Mouse (Mus musculus): Measurements from ENCODE around the gene Adgrf4. TPM values are rescaled to one million over a fixed set of nuclear protein-coding genes. Genes with fewer than 3 reads are reported as not detected.

Gene Adgrf4
- total and polyA plus RNA-seq, 3 experiments: 0.07 to 0.25 (median 0.08) TPM

DNA sequence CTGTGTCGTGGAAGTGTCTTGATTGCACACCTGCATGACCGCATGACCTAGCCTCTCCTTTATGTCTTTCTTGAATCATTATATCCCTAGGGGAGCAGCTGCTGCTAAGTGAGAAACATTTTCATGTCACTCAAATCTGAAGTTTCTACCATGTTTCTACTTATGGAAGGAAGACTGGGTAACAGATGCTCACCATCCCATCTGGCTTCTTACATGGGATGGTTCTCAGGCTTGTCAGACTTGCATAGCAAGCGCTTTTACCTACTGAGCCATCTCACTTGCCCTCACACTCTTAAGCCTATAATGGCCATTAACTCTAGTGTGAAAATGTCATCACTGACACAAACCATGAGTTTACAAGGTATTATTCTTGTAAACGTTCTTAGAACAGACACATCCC lies 13.5 kb upstream of the Adgrf4 start:
- no peaks in the 10 kb centered on the region for H3K27me3 ChIP-seq (ENCODE audit: control insufficient read depth, insufficient read depth, low read length)
- TF ChIP-seq EP300 (IDR thresholded peaks at IDR 0.05; ENCODE audit: insufficient read depth, low read depth, low read length): no peak
- no peak for TF ChIP-seq CTCF (IDR thresholded peaks at IDR 0.05)
- TF ChIP-seq POLR2A (IDR thresholded peaks at IDR 0.05; ENCODE audit: insufficient read depth, low read depth, low read length): no peak
- no peak overlapping the region for H3K9ac ChIP-seq (ENCODE audit: low read depth, low read length)
- no peak overlapping the region for H3K4me3 ChIP-seq
- no peaks in the 10 kb centered on the region for H3K79me2 ChIP-seq (replicated peaks; ENCODE audit: control insufficient read depth, insufficient read depth, low read length)
- H3K36me3 ChIP-seq (ENCODE audit: control insufficient read depth, insufficient read depth, low read length): no peaks in the 10 kb centered on the region
- no peaks in the 10 kb centered on the region for H3K4me1 ChIP-seq (ENCODE audit: control insufficient read depth, insufficient read depth, low read length)
- intact Hi-C loops (cut with DNase I): no loop called here
- no peak for DNase-seq
- H3K27ac ChIP-seq: no peak overlapping the region
- 80% methylated on average over 4 of the region's 4 CpGs for WGBS

DNA sequence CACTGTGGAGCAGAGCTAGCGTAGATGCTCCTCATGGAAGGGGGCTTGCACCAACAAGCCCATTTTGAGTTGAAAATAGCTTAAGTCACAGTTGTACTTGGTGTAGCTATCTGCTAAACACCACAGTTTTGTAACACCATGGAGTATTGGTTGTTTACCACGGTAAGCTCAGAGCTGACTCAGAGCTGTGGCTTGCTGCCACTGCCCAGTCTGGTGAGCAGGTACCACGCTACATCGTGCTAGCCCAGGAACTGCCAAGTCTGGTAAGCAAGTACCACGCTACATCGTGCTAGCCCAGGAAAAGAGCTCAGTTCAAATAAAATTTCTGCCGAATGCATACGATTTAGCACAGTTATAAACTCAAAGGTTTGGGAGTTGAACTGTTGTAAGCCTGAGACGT lies 10.1 kb upstream of the Adgrf4 start:
- Histone ChIP-seq H3K4me1 (ENCODE audit: control insufficient read depth, insufficient read depth, low read length) (no peaks in the 10 kb centered on the region), H3K79me2 (replicated peaks; ENCODE audit: control insufficient read depth, insufficient read depth, low read length) (no peaks in the 10 kb centered on the region), H3K4me3 (no peak overlapping the region), H3K27me3 (ENCODE audit: control insufficient read depth, insufficient read depth, low read length) (no peaks in the 10 kb centered on the region), H3K9ac (ENCODE audit: low read depth, low read length) (no peak overlapping the region), H3K27ac (no peak overlapping the region), H3K36me3 (ENCODE audit: control insufficient read depth, insufficient read depth, low read length) (no peaks in the 10 kb centered on the region)
- DNase-seq: no peak
- intact Hi-C loops (cut with DNase I): no loop called here
- TF ChIP-seq EP300 (IDR thresholded peaks at IDR 0.05; ENCODE audit: insufficient read depth, low read depth, low read length) (no peak), POLR2A (IDR thresholded peaks at IDR 0.05; ENCODE audit: insufficient read depth, low read depth, low read length) (no peak), CTCF (IDR thresholded peaks at IDR 0.05) (no peak)
- 88% methylated on average over 9 of the region's 9 CpGs for WGBS

DNA sequence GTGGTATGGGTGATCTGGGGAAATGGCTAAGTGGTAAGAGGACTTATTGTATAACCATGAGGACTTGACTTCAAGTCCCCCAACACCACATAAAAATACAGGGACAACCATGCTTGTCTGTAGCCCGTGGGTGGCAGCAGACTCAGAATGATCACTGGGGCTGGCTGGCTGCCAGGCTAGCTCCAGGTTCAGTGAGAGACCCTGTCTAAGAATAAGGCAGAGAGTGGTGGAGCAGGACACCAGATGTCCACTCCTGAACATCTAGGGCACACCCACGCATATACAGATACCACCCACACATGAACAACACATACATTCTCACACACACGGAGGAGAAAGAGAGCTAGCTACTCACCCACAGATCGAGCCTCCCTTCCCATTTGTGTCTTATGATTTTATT lies 2.6 kb upstream of the Adgrf4 start:
- TF ChIP-seq POLR2A (IDR thresholded peaks at IDR 0.05; ENCODE audit: insufficient read depth, low read depth, low read length): no peak
- no peak for TF ChIP-seq CTCF (IDR thresholded peaks at IDR 0.05)
- no peak for TF ChIP-seq EP300 (IDR thresholded peaks at IDR 0.05; ENCODE audit: insufficient read depth, low read depth, low read length)
- Histone ChIP-seq H3K79me2 (replicated peaks; ENCODE audit: control insufficient read depth, insufficient read depth, low read length) (no peaks in the 10 kb centered on the region), H3K4me1 (ENCODE audit: control insufficient read depth, insufficient read depth, low read length) (no peaks in the 10 kb centered on the region), H3K9ac (ENCODE audit: low read depth, low read length) (no peak overlapping the region), H3K36me3 (ENCODE audit: control insufficient read depth, insufficient read depth, low read length) (no peaks in the 10 kb centered on the region), H3K4me3 (no peak overlapping the region), H3K27ac (no peak overlapping the region), H3K27me3 (ENCODE audit: control insufficient read depth, insufficient read depth, low read length) (no peaks in the 10 kb centered on the region)
- intact Hi-C loops (cut with DNase I): no loop called here
- DNase-seq: no peak
- WGBS: 82% methylated on average over 4 of the region's 4 CpGs

DNA sequence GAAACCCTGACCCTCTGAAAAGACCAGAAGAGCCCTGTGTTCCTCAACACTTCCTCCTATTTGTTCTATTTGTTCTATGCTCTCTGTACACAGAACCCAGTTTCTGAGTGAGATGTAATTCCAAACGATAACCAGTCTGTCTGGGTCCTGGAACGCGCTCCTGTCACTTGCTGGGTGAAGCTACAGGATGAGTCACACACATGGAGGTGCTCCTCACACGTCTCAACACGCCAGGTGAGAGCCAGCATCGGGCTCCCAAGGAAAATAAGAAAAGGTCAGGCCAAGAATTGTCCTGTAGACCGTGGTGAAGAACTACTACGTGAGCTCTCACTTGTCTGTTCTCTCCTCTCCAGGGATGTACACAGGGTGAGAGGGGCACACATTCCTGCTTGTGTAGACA lies 1.6 kb downstream of the Adgrf4 start:
- intact Hi-C loops (cut with DNase I): no loop called here
- no peak for DNase-seq
- H3K27ac ChIP-seq: no peak overlapping the region
- H3K4me1 ChIP-seq (ENCODE audit: control insufficient read depth, insufficient read depth, low read length): no peaks in the 10 kb centered on the region
- WGBS: 84% methylated on average over 8 of the region's 8 CpGs
- no peaks in the 10 kb centered on the region for H3K79me2 ChIP-seq (replicated peaks; ENCODE audit: control insufficient read depth, insufficient read depth, low read length)
- no peak overlapping the region for H3K9ac ChIP-seq (ENCODE audit: low read depth, low read length)
- no peak for TF ChIP-seq CTCF (IDR thresholded peaks at IDR 0.05)
- no peak for TF ChIP-seq POLR2A (IDR thresholded peaks at IDR 0.05; ENCODE audit: insufficient read depth, low read depth, low read length)
- H3K4me3 ChIP-seq: no peak overlapping the region
- no peaks in the 10 kb centered on the region for H3K27me3 ChIP-seq (ENCODE audit: control insufficient read depth, insufficient read depth, low read length)
- H3K36me3 ChIP-seq (ENCODE audit: control insufficient read depth, insufficient read depth, low read length): no peaks in the 10 kb centered on the region

DNA sequence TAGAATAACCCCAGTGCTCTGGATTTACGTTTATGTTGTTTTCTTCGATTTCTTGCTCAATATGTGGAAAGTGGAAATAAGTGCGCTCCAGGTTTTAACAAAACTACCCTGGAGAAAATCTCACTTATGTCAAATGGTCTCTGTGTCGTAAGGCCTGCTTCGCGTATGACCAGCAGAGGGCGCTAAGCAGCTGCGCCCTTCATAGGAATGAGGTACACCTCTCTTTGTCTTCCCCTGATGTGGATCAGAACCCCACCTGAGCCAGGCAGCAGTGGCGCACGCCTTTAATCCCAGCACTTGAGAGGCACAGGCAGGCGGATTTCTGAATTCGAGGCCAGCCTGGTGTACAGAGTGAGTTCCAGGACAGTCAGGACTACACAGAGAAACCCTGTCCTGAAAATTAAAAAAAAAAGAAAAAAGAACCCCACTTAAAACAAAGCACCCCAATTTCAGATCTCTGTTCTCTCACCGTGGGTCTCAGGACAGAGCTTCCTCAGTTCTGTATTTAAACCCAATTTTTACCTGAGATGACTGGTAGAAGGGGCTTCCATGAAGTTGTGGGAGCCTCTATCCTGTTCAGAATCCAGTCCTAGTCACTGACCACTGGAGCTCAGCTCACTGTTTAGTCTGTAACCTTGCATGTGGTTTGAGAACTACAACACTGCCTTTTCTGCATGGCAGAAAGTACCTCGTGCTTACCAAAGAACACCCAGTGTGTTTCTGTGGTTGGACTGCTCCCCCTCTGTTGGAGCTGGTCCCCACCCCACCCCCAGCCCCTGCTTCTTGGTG lies 33.3 kb downstream of the Adgrf4 start:
- no peak overlapping the region for H3K4me3 ChIP-seq
- intact Hi-C loops (cut with DNase I): no loop called here
- H3K27me3 ChIP-seq (ENCODE audit: control insufficient read depth, insufficient read depth, low read length): no peaks in the 10 kb centered on the region
- H3K36me3 ChIP-seq (ENCODE audit: control insufficient read depth, insufficient read depth, low read length): no peaks in the 10 kb centered on the region
- no peak overlapping the region for H3K9ac ChIP-seq (ENCODE audit: low read depth, low read length)
- DNase-seq: peak; percentile 7 to 38
- no peak overlapping the region for H3K27ac ChIP-seq
- WGBS: 21% methylated on average over 14 of the region's 14 CpGs
- no peak for TF ChIP-seq EP300 (IDR thresholded peaks at IDR 0.05; ENCODE audit: insufficient read depth, low read depth, low read length)
- peak; percentile 85 for TF ChIP-seq CTCF (IDR thresholded peaks at IDR 0.05)
- H3K79me2 ChIP-seq (replicated peaks; ENCODE audit: control insufficient read depth, insufficient read depth, low read length): no peaks in the 10 kb centered on the region
- H3K4me1 ChIP-seq (ENCODE audit: control insufficient read depth, insufficient read depth, low read length): no peaks in the 10 kb centered on the region

DNA sequence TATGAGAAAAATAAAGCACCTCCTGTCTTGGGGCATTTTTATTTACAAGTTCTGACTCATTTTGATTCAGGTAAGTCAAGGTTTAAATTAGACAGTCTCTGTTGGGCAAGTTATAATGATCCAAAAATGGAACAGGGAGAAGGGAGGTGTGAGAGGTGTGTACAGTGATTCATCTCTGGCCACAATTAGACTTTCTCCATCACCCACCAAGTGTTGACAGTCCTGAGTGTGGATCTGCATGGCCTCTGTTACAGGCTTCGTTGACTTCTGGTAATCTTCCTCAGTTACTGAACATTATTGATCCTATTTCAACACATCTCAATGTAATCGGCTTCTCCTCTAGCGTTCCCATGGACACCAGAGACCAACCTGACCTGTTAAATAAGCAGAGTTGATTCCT lies 48.7 kb downstream of the Adgrf4 start:
- Histone ChIP-seq H3K27me3 (ENCODE audit: control insufficient read depth, insufficient read depth, low read length) (no peaks in the 10 kb centered on the region), H3K4me1 (ENCODE audit: control insufficient read depth, insufficient read depth, low read length) (no peaks in the 10 kb centered on the region), H3K36me3 (ENCODE audit: control insufficient read depth, insufficient read depth, low read length) (no peaks in the 10 kb centered on the region; the same call in 1 of the 2 replicates), H3K4me3 (no peak overlapping the region), H3K79me2 (replicated peaks; ENCODE audit: control insufficient read depth, insufficient read depth, low read length) (no peaks in the 10 kb centered on the region), H3K27ac (peak overlapping the region; percentile 64), H3K9ac (ENCODE audit: low read depth, low read length) (no peak overlapping the region)
- TF ChIP-seq CTCF (IDR thresholded peaks at IDR 0.05) (no peak), POLR2A (IDR thresholded peaks at IDR 0.05; ENCODE audit: insufficient read depth, low read depth, low read length) (no peak), EP300 (IDR thresholded peaks at IDR 0.05; ENCODE audit: insufficient read depth, low read depth, low read length) (no peak)
- WGBS: 47% methylated on average over 3 of the region's 3 CpGs
- intact Hi-C loops (cut with DNase I): no loop called here
- peak in 1 of 2 experiments; percentile 50 for DNase-seq
